Mouse (Mus musculus): ENCODE data around the gene Inpp5a. TPM values are rescaled to one million over a fixed set of nuclear protein-coding genes. Genes with fewer than 3 reads are reported as not detected.

Gene Inpp5a
- polyA plus RNA-seq, 1 experiment from 2014 or later, result 11.7 TPM

Other genes starting within 250 kb of the Inpp5a start
- 1.9 and 2.4 TPM in 2 replicates for gene Lrrc27, start 176.1 kb upstream of the Inpp5a start, polyA plus RNA-seq (2015; fragmentation: Nextera tagmentation; extraction: Ambion mirVana)
- gene Stk32c, start 175.8 kb upstream of the Inpp5a start, polyA plus RNA-seq (2015; fragmentation: Nextera tagmentation; extraction: Ambion mirVana), result not detected in 2 replicates
- gene Pwwp2b, start 140.6 kb upstream of the Inpp5a start, polyA plus RNA-seq (2015; fragmentation: Nextera tagmentation; extraction: Ambion mirVana), result 3.7 and 3.9 TPM in 2 replicates
- gene Nkx6-2, start 193.7 kb downstream of the Inpp5a start, polyA plus RNA-seq (2015; fragmentation: Nextera tagmentation; extraction: Ambion mirVana), result 2.5 and 2.9 TPM in 2 replicates

All from thymus, postnatal 0 days (tissue).